Mouse (Mus musculus) MEL (cell line): ENCODE measurements around the gene Pdzd2. TPM values are rescaled to one million over a fixed set of nuclear protein-coding genes. Genes with fewer than 3 reads are reported as not detected.

Source experiments
- DNase-seq: peaks from one replicate; pipeline ENCODE4 v3.0.0; 2011; ENCODE audit warnings: low read depth, low spot score
- H3K27ac ChIP-seq: 2 replicates; pipeline ENCODE4 v1.5.1; 2012; ENCODE audit warnings: low read depth, mild to moderate bottlenecking, control low read depth, low read length, moderate library complexity; ENCODE audit not compliant: control insufficient read depth
- H3K27me3 ChIP-seq, 2 experiments: fragments of 150-350 bp in 1 of 2; sonication (generic) in 1 of 2; 2 replicates each; pipeline ENCODE4 v1.6.1; 2012; ENCODE audit warnings: low read length in 2 of 2, mild to moderate bottlenecking in 2 of 2, improper control_type of control experiment in 1 of 2, moderate library complexity in 1 of 2; ENCODE audit not compliant: insufficient read depth in 2 of 2, control insufficient read depth in 1 of 2
- H3K36me3 ChIP-seq, 2 experiments: 2 replicates each; pipeline ENCODE4 v1.6.1; 2012 to 2014; ENCODE audit warnings: low read length in 2 of 2, improper control_type of control experiment in 1 of 2, inconsistent platforms in 1 of 2, mild to moderate bottlenecking in 1 of 2; ENCODE audit not compliant: insufficient read depth in 2 of 2, control insufficient read depth in 1 of 2
- H3K4me1 ChIP-seq, 2 experiments: fragments of 150-350 bp in 1 of 2; sonication (generic) in 1 of 2; 2 replicates each; pipeline ENCODE4 v1.6.1; 2012; ENCODE audit warnings: low read length in 2 of 2, improper control_type of control experiment in 1 of 2, mild to moderate bottlenecking in 1 of 2; ENCODE audit not compliant: insufficient read depth in 2 of 2, control insufficient read depth in 1 of 2
- H3K4me3 ChIP-seq, 2 experiments: fragments of 150-350 bp in 1 of 2; sonication (generic) in 1 of 2; 2 replicates each; pipeline ENCODE4 v1.5.1; 2012; ENCODE audit warnings: low read depth in 2 of 2, low read length in 2 of 2, mild to moderate bottlenecking in 2 of 2, moderate library complexity in 2 of 2, control low read depth in 1 of 2, improper control_type of control experiment in 1 of 2; ENCODE audit not compliant: control insufficient read depth in 1 of 2, insufficient read depth in 1 of 2
- H3K79me2 ChIP-seq: 2 replicates; pipeline ENCODE4 v1.6.1; 2012; ENCODE audit warnings: mild to moderate bottlenecking, low read length, moderate library complexity; ENCODE audit not compliant: control insufficient read depth, poor library complexity, insufficient read depth
- H3K9ac ChIP-seq: 2 replicates; pipeline ENCODE4 v1.6.1; 2012; ENCODE audit warnings: low read depth, mild to moderate bottlenecking, control low read depth, low read length, moderate library complexity; ENCODE audit not compliant: control insufficient read depth, poor library complexity, severe bottlenecking
- H3K9me3 ChIP-seq: fragments of 150-350 bp; sonication (generic); replicated peaks from 2 replicates; pipeline ENCODE4 v1.6.1; 2012; ENCODE audit warnings: mild to moderate bottlenecking, low read length, improper control_type of control experiment, moderate library complexity; ENCODE audit not compliant: insufficient read depth
- CTCF ChIP-seq, 3 experiments: IDR thresholded peaks in 2 of 3; conservative IDR thresholded peaks in 1 of 3; 2 replicates each; pipeline ENCODE4 v1.5.1; 2011 to 2012; ENCODE audit warnings: low read length in 3 of 3, low read depth in 2 of 3, mild to moderate bottlenecking in 2 of 3, improper control_type of control experiment in 1 of 3, inconsistent platforms in 1 of 3, mixed read lengths in 1 of 3, moderate library complexity in 1 of 3; ENCODE audit not compliant: control insufficient read depth in 1 of 3, insufficient read depth in 1 of 3, poor library complexity in 1 of 3, severe bottlenecking in 1 of 3
- E2F4 ChIP-seq: IDR thresholded peaks from 2 replicates; pipeline ENCODE4 v1.6.1; 2011; ENCODE audit warnings: low read depth, low read length, improper control_type of control experiment, borderline replicate concordance
- ELF1 ChIP-seq: IDR thresholded peaks from 2 replicates; pipeline ENCODE4 v1.6.1; 2014; ENCODE audit warnings: low read depth, mild to moderate bottlenecking, inconsistent platforms, low read length, improper control_type of control experiment, moderate library complexity
- GABPA ChIP-seq: IDR thresholded peaks from 2 replicates; pipeline ENCODE4 v1.6.1; 2012; ENCODE audit warnings: low read depth, mild to moderate bottlenecking, inconsistent platforms, low read length, improper control_type of control experiment, moderate library complexity
- GATA1 ChIP-seq: IDR thresholded peaks from 2 replicates; pipeline ENCODE4 v1.6.1; 2011; ENCODE audit warnings: low read depth, low read length, improper control_type of control experiment
- JUND ChIP-seq: IDR thresholded peaks from 2 replicates; pipeline ENCODE4 v1.6.1; 2011; ENCODE audit warnings: low read depth, mild to moderate bottlenecking, improper control_type of control experiment, low read length
- KAT2A ChIP-seq: conservative IDR thresholded peaks from 2 replicates; pipeline ENCODE4 v1.6.1; 2012; ENCODE audit warnings: low read depth, low read length, improper control_type of control experiment, inconsistent platforms
- MAX ChIP-seq: IDR thresholded peaks from 2 replicates; pipeline ENCODE4 v1.6.1; 2011; ENCODE audit warnings: low read length, improper control_type of control experiment
- MAZ ChIP-seq: IDR thresholded peaks from 2 replicates; pipeline ENCODE4 v1.6.1; 2012; ENCODE audit warnings: low read depth, mild to moderate bottlenecking, inconsistent platforms, low read length, improper control_type of control experiment
- MEF2A ChIP-seq: IDR thresholded peaks from 2 replicates; pipeline ENCODE4 v1.6.1; 2014; ENCODE audit warnings: low read depth, mild to moderate bottlenecking, inconsistent platforms, low read length, improper control_type of control experiment; ENCODE audit not compliant: poor library complexity, insufficient replicate concordance, severe bottlenecking; ENCODE audit errors: extremely low read depth
- MYB ChIP-seq: IDR thresholded peaks from 2 replicates; pipeline ENCODE4 v1.6.1; 2011; ENCODE audit warnings: mild to moderate bottlenecking, low read depth, low read length, improper control_type of control experiment
- NELFE ChIP-seq: IDR thresholded peaks from 2 replicates; pipeline ENCODE4 v1.6.1; 2011; ENCODE audit warnings: low read depth, low read length, improper control_type of control experiment
- NRF1 ChIP-seq: IDR thresholded peaks from 2 replicates; pipeline ENCODE4 v1.6.1; 2014; ENCODE audit warnings: low read depth, mild to moderate bottlenecking, inconsistent platforms, low read length, improper control_type of control experiment, moderate library complexity; ENCODE audit not compliant: poor library complexity, insufficient read depth, severe bottlenecking
- POLR2AphosphoS5 ChIP-seq: IDR thresholded peaks from 2 replicates; pipeline ENCODE4 v1.6.1; 2012; ENCODE audit warnings: low read depth, borderline replicate concordance, mild to moderate bottlenecking, inconsistent platforms, low read length, moderate library complexity, mixed read lengths
- RAD21 ChIP-seq: IDR thresholded peaks from 2 replicates; pipeline ENCODE4 v1.6.1; 2011; ENCODE audit warnings: mild to moderate bottlenecking, low read depth, low read length, improper control_type of control experiment
- RCOR1 ChIP-seq: IDR thresholded peaks from 2 replicates; pipeline ENCODE4 v1.6.1; 2012; ENCODE audit warnings: low read depth, mild to moderate bottlenecking, inconsistent platforms, low read length, improper control_type of control experiment
- SIN3A ChIP-seq: IDR thresholded peaks from 2 replicates; pipeline ENCODE4 v1.6.1; 2012; ENCODE audit warnings: low read length, improper control_type of control experiment, inconsistent platforms
- SMC3 ChIP-seq: IDR thresholded peaks from 2 replicates; pipeline ENCODE4 v1.6.1; 2011; ENCODE audit warnings: low read depth, low read length, improper control_type of control experiment
- TAL1 ChIP-seq: IDR thresholded peaks from 2 replicates; pipeline ENCODE4 v1.6.1; 2012; ENCODE audit warnings: mild to moderate bottlenecking, inconsistent platforms, low read length, moderate library complexity, mixed read lengths
- TCF12 ChIP-seq: IDR thresholded peaks from 2 replicates; pipeline ENCODE4 v1.6.1; 2014; ENCODE audit warnings: low read depth, mild to moderate bottlenecking, inconsistent platforms, low read length, improper control_type of control experiment, moderate library complexity
- USF1 ChIP-seq: IDR thresholded peaks from 2 replicates; pipeline ENCODE4 v1.6.1; 2014; ENCODE audit warnings: low read depth, mild to moderate bottlenecking, inconsistent platforms, low read length, improper control_type of control experiment, moderate library complexity
- USF2 ChIP-seq, 2 experiments: IDR thresholded peaks; 2 replicates each; pipeline ENCODE4 v1.6.1; 2011 to 2012; ENCODE audit warnings: improper control_type of control experiment in 2 of 2, low read length in 2 of 2, borderline replicate concordance in 1 of 2, inconsistent platforms in 1 of 2, low read depth in 1 of 2, mild to moderate bottlenecking in 1 of 2; ENCODE audit not compliant: insufficient read depth in 1 of 2
- ZKSCAN1 ChIP-seq: IDR thresholded peaks from 2 replicates; pipeline ENCODE4 v1.6.1; 2012; ENCODE audit warnings: low read depth, mild to moderate bottlenecking, inconsistent platforms, low read length, improper control_type of control experiment, moderate library complexity
- ZNF384 ChIP-seq: IDR thresholded peaks from 2 replicates; pipeline ENCODE4 v1.6.1; 2012; ENCODE audit warnings: low read depth, mild to moderate bottlenecking, inconsistent platforms, low read length, improper control_type of control experiment
- polyA plus RNA-seq, 2 experiments: library from polyadenylated mRNA; stranded (reverse) in 1 of 2; unstranded in 1 of 2; fragments of >175 nt in 1 of 2; fragments of >200 nt in 1 of 2; gene quantifications; 2 replicates each; pipeline versions ENCODE4 v1.2.1 to v1.2.4; 2012; ENCODE audit warnings: low replicate concordance in 2 of 2, low read depth in 1 of 2; ENCODE audit not compliant: insufficient read length in 2 of 2, insufficient read depth in 1 of 2, missing spikeins in 1 of 2
- total RNA-seq: library from RNA; depleted of rRNA; stranded (reverse); fragments of 300-350 nt; gene quantifications from 2 replicates; pipeline ENCODE4 v1.2.3, GENCODE M21; 2012

The Pdzd2 gene
- total and polyA plus RNA-seq, 3 experiments, result 0.15 to 0.33 TPM; not detected in 1

DNA sequence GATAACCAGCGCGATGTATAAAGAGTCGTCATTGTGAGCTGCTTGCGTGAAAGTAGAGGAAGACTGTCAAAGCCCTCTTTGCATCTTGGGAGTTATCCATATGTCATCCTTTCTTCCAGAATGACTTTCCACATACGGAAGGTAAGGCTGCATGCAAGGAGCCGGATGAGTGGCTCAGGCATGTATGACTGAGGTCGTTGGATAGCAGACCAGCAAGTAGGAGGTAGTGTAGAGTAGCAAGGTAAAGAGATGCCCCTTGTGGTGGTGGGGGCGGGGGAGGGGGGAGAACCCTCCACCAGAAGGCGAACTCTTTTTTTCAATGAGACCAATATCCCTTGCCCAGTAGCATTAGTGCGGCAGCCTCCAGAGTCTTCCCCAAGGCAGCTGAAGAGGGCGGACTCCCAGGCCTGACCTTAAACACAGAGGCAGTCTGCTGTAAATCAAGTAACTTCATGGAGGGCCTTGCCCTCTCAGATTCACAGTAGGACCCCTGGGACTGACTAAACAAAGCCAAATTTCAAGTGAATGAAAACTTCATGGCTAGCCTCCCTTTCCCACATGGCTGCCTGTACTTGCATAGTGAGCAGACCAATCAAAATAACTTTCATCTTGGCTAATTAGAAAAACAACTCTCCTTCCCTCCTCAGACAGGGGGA lies 22.7 kb upstream of the Pdzd2 start:
- no peak for TF ChIP-seq MAX
- no peak for TF ChIP-seq JUND
- TF ChIP-seq SMC3, result no peak
- TF ChIP-seq RCOR1, result no peak
- TF ChIP-seq MEF2A, result no peak
- TF ChIP-seq GABPA, result no peak
- TF ChIP-seq TAL1, result no peak
- no peak for TF ChIP-seq MYB
- TF ChIP-seq SIN3A, result no peak
- TF ChIP-seq CTCF (IDR thresholded peaks at IDR 0.05 in 2 of 3, conservative IDR thresholded peaks at IDR 0.05 in 1 of 3; ENCODE audit: control insufficient read depth in 1 of 3, insufficient read depth in 1 of 3, low read depth in 2 of 3, low read length in 3 of 3, poor library complexity in 1 of 3, severe bottlenecking in 1 of 3), result no peak
- no peak for TF ChIP-seq RAD21
- no peak for TF ChIP-seq USF2 (IDR thresholded peaks at IDR 0.05; ENCODE audit: borderline replicate concordance in 1 of 2, insufficient read depth in 1 of 2, low read depth in 1 of 2, low read length in 2 of 2)
- TF ChIP-seq GATA1, result no peak
- TF ChIP-seq TCF12, result no peak
- no peak for TF ChIP-seq ZKSCAN1
- no peak for TF ChIP-seq MAZ
- TF ChIP-seq E2F4, result no peak
- TF ChIP-seq NELFE, result no peak
- TF ChIP-seq ELF1, result no peak
- TF ChIP-seq POLR2AphosphoS5, result no peak
- peaks cover 10 to 13% of the 10 kb centered on the region in 2 experiments for H3K4me1 ChIP-seq

DNA sequence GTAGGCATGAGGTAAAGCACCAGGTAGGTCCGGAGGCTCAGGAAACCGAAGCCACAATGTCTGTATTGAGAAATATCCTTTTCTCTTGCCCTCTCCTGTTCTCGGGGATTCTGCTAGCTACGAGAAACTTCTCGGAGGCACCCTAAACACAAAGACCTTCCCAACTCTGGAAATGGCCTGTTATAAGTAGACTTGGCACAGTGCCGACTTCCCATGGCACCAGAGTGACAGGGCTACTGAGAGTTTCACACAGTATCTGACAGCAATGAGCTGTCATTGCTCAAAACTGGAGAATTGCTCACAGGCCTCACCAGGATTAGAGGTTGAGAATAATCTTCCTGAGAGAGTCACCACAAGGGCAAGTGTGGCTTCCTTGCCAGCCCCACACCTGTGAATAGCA lies 21.0 kb upstream of the Pdzd2 start:
- no peak for DNase-seq
- no peaks in the 10 kb centered on the region for H3K79me2 ChIP-seq

More for the DNA sequence above, 22.7 kb upstream of the Pdzd2 start:
- H3K27ac ChIP-seq, result no peak overlapping the region
- H3K79me2 ChIP-seq, result no peaks in the 10 kb centered on the region
- DNase-seq, result no peak
- peaks cover 0 to 10% of the 10 kb centered on the region in 2 experiments; a peak in 2 of 4 replicates for H3K36me3 ChIP-seq
- no peaks in the 10 kb centered on the region for H3K9me3 ChIP-seq
- H3K9ac ChIP-seq, result no peak overlapping the region
- peaks cover 4 to 5% of the 10 kb centered on the region in 2 experiments; a peak in 2 of 4 replicates for H3K27me3 ChIP-seq
- H3K4me3 ChIP-seq, result no peak overlapping the region

More for the DNA sequence above, 21.0 kb upstream of the Pdzd2 start:
- H3K27ac ChIP-seq, result no peak overlapping the region
- H3K9me3 ChIP-seq, result no peaks in the 10 kb centered on the region
- peaks cover 0 to 2% of the 10 kb centered on the region in 2 experiments; a peak in 1 of 4 replicates for H3K36me3 ChIP-seq
- no peak overlapping the region for H3K9ac ChIP-seq
- peaks cover 5 to 6% of the 10 kb centered on the region in 2 experiments; a peak in 2 of 4 replicates for H3K4me1 ChIP-seq
- TF ChIP-seq MAX, result no peak
- TF ChIP-seq ELF1, result no peak
- no peak for TF ChIP-seq KAT2A
- TF ChIP-seq E2F4, result no peak
- no peak for TF ChIP-seq ZKSCAN1
- no peak for TF ChIP-seq NRF1
- no peak for TF ChIP-seq USF1
- TF ChIP-seq ZNF384, result no peak
- TF ChIP-seq GABPA, result no peak
- H3K4me3 ChIP-seq, result no peak overlapping the region
- peaks cover 4 to 5% of the 10 kb centered on the region in 2 experiments; a peak in 2 of 4 replicates for H3K27me3 ChIP-seq
